Mouse (Mus musculus) 3T3-L1 (cell line): ENCODE measurements around the gene Elane.
"Not testable (repeated sequence)": the region's sequence is repeated elsewhere in the genome, so short reads cannot be mapped to it uniquely, and the experiment has no call there.

Experiments
- DNase-seq: peaks from one replicate; pipeline ENCODE4 v3.0.0-alpha.2; 2015; ENCODE audit warnings: low read depth, low spot score

The Elane gene

DNA sequence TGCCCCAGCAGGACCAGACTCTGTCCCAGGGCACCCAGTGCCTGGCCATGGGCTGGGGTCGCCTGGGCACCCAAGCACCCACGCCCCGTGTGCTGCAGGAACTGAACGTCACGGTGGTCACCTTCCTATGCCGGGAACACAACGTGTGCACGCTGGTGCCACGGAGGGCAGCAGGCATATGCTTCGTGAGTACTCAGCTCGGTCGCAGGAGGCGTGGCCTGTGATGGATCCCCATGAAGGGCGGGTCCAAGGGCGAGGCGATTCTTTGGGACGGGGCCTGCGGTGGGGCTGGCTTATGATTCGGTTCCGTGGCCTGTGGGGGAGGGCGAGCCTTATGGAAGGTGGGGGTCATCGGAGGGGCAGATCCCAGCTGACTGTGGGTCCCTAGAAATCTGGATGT lies 4.1 kb upstream of the Elane start:
- no peak for DNase-seq

GRCm38 (mm10) chr10:79883297-79884084 lies 2.6 kb upstream of the Elane start:
- DNase-seq, result peak; percentile 90

- peak; percentile 22 for DNase-seq
These were observed 1.6 kb upstream of the Elane start for GRCm38 (mm10) chr10:79884446-79884845.

DNA sequence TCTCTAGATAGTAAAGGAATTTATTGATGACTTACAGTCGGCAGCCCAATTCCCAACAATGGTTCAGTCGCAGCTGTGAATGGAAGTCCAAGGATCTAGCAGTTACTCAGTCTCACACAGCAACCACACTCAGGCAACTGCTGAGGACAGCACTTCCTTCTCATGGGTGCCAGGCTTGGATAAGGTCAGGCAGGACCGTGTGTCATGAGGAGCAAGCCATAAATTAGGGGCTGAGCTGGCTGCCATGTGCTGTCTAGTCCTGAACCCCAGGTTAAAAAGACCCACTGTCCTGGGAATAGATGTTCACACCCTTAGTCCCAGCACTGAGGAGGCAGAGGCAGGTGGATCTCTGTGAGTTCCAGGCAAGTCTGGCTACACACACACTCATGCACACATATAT lies 1.1 kb upstream of the Elane start:
- not testable (repeated sequence) for DNase-seq

DNA sequence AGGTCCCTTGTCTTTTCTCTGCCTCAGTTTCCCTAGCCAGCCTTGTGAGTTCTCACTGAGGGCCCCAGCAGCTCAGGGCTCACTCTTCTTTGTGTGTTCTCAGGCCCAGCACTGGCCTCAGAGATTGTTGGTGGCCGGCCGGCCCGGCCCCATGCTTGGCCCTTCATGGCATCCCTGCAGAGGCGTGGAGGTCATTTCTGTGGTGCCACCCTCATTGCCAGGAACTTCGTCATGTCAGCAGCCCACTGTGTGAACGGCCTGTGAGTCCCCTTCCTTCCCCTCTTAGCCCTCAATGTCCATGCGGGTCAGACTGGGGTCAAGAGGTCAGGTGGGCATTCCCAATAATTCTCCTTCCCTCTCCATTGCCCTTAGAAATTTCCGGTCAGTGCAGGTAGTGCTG lies 564 bp downstream of the Elane start:
- DNase-seq, result no peak

GRCm38 (mm10) chr10:79889386-79889785 lies 3.3 kb downstream of the Elane start:
- no peak for DNase-seq

DNA sequence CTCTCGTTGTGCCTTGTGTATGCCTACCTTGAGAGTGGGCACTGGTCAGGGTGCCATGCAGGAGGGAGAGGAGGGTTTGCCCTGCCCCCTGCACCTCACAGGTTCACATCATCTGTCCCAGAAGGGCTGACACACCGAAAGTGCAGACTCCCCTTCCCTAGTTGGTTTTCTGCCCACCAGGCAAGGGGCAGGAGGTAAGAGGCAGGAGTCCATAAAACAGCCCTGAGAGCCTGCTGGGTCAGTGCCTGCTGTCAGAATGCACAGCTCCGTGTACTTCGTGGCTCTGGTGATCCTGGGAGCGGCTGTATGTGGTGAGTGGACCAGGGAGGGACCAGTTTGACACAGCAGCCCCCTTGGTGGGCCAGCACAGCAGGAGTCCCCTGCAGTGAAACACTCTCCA lies 4.6 kb downstream of the Elane start, which contains the start of gene Cfd:
TSS of gene Cfd (plus strand) at position 184 of the 400 bp plus-strand sequence.
- DNase-seq, result no peak

DNA sequence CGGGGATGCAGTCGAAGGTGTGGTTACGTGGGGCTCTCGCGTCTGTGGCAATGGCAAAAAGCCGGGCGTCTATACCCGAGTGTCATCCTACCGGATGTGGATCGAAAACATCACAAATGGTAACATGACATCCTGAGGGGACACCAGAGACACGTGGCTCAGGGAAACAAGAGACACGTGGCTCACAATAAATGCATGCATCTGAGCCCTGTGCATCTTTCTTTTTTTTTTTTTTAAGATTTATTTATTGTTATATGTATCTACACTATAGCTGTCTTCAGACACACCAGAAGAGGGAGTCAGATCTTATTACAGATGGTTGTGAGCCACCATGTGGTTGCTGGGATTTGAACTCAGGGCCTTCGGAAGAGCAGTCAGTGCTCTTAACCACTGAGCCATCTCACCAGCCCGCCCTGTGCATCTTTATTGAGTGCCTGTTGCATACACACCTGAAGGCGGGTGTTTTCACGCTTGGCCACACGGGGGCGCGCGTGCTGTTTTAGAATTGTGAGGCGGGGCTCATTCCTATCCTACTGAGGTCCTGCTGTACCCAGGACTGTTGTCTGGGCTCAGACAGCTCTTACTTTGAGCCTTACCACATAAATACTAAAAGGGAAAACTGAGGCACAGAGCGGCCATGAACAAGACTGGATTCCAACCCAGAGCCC lies 6.5 kb downstream of the Elane start:
- peak; percentile 79 for DNase-seq

DNA sequence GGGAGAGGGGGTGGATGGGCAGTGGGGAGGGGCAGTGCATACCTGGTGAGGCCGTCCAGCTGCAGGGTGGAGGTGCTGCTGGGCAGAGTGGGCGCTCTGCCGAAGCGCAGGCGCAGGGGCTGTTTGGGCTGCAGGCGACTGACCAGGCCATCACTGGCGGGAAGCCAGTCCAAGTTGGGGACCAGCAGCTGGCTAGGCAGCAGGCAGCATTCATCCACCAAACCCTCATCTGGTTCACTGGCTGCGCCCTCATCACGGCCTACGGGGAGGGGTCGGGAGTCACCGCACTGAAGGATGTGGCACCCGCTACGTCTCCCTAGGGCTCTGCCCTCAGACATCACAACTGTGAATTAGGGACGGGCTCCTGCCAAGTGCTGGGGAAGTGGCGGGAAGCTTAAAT lies 10.3 kb downstream of the Elane start:
- no peak for DNase-seq

DNA sequence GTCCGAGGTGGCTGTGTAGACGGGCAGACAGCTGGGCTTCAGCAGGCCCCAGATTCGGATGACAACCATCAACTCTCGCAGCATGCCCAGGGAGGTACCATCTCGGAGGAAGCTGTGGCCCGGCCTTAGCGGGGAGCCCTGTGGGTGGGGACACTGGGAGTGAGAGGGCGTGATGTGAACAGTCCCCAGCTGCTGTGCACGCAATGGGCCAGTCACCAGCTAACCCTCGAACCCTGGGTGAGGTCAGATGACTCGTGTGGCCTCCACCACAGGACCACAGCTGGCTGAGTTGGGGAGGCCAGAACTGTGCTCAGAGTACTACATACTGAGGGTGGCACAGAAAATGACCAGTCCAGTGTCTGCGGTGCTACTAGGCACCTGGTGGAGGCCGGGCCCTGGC lies 10.8 kb downstream of the Elane start:
- DNase-seq, result peak; percentile 14

- DNase-seq, result no peak
These were observed 11.5 kb downstream of the Elane start for GRCm38 (mm10) chr10:79897316-79898245.

GRCm38 (mm10) chr10:79900951-79901410 lies 14.9 kb downstream of the Elane start:
- peak; percentile 33 for DNase-seq

DNA sequence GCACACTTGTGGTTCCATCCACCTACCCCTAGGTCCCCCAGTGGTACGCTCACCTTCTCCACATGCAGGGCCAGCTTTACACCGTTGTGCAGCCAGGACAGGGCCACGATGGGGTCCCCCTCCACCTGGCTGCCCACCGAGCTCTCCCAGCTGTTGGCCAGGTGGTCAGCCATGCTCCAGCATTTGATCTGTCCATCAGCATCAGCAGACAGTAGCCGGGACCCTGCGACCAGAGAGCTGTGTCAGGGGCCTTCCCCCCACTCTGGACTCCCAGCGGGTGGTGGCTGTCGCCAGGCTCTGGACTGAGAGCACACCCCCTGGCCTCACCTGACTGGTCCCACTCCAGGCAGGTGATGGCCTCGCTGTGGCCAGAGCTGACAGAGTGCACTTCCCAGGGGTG lies 20.7 kb downstream of the Elane start:
- no peak for DNase-seq

- DNase-seq, result no peak
These were observed 21.4 kb downstream of the Elane start for GRCm38 (mm10) chr10:79907415-79907814.

- peak; percentile 96 for DNase-seq
These were observed 22.4 kb downstream of the Elane start, which contains the start of gene Med16 for GRCm38 (mm10) chr10:79908167-79909091. Gene Med16 (minus strand): TSS chr10:79908923.

GRCm38 (mm10) chr10:79909092-79909922 lies 23.3 kb downstream of the Elane start:
- DNase-seq, result peak; percentile 75

DNA sequence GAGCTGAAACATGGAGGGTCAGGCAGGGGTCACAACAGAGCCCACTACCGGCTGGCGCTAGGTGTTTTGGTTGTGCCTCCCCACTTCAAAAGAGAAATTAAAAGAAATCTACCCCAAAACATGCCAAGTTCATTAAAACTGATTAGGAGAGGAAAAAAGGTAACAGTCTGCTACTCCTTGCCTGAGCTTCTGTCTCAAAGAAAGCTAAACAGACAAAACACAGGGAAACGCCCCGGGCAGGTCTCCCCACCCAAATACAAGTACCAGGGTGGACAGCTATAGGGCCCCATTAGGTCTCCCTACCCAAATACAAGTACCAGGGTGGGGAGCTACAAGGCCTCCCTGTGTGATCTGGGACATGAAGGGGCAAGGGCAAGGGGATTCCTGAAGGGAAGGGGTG lies 24.5 kb downstream of the Elane start, which contains the start of gene Gm26602:
TSS of gene Gm26602 (plus strand) at position 301 of the 400 bp plus-strand sequence.
- no peak for DNase-seq

GRCm38 (mm10) chr10:79912412-79912811 lies 26.4 kb downstream of the Elane start:
- DNase-seq, result no peak

- no peak for DNase-seq
These were observed 28.3 kb downstream of the Elane start for GRCm38 (mm10) chr10:79914131-79914947.
